Mouse (Mus musculus) myocyte (in vitro differentiated cells): ENCODE results near the gene BC051665. TPM values are rescaled to one million over a fixed set of nuclear protein-coding genes. Genes with fewer than 3 reads are reported as not detected.

Source experiments
- H3K27me3 ChIP-seq: one replicate; pipeline ENCODE4 v1.6.1; 2011; ENCODE audit not compliant: control insufficient read depth, insufficient read depth, insufficient read length
- H3K36me3 ChIP-seq: one replicate; pipeline ENCODE4 v1.6.1; 2011; ENCODE audit not compliant: control insufficient read depth, insufficient read depth
- H3K4me2 ChIP-seq: one replicate; pipeline ENCODE4 v1.6.1; 2011; ENCODE audit warnings: low read depth, control low read depth
- H3K4me3 ChIP-seq: one replicate; pipeline ENCODE4 v1.5.1; 2011; ENCODE audit warnings: mild to moderate bottlenecking, control low read depth, moderate library complexity
- H3K79me2 ChIP-seq: one replicate; pipeline ENCODE4 v1.6.1; 2011; ENCODE audit not compliant: control insufficient read depth, insufficient read depth
- H3ac ChIP-seq: one replicate; pipeline ENCODE4 v1.6.1; 2011; ENCODE audit not compliant: control insufficient read depth, insufficient read length
- CEBPB ChIP-seq: IDR thresholded peaks from 2 replicates; pipeline ENCODE4 v1.6.1; 2011; ENCODE audit warnings: mild to moderate bottlenecking, moderate library complexity; ENCODE audit not compliant: poor library complexity, insufficient read depth, severe bottlenecking
- E2F4 ChIP-seq: IDR thresholded peaks from one replicate; pipeline ENCODE4 v1.6.1; 2011; ENCODE audit warnings: mild to moderate bottlenecking, control low read depth, moderate library complexity; ENCODE audit not compliant: insufficient read depth
- MAX ChIP-seq: IDR thresholded peaks from one replicate; pipeline ENCODE4 v1.6.1; 2011; ENCODE audit warnings: low read depth, mild to moderate bottlenecking, control low read depth
- MYOD1 ChIP-seq, 3 experiments: IDR thresholded peaks; one replicate each; pipeline ENCODE4 v1.6.1; 2011; ENCODE audit warnings: control low read depth in 2 of 3, low read depth in 2 of 3, mild to moderate bottlenecking in 2 of 3, moderate library complexity in 1 of 3; ENCODE audit not compliant: insufficient read length in 2 of 3, control insufficient read depth in 1 of 3
- MYOG ChIP-seq, 3 experiments: IDR thresholded peaks; one replicate each; pipeline ENCODE4 v1.6.1; 2011; ENCODE audit warnings: control low read depth in 2 of 3, low read depth in 2 of 3, mild to moderate bottlenecking in 2 of 3; ENCODE audit not compliant: insufficient read length in 2 of 3, control insufficient read depth in 1 of 3, insufficient read depth in 1 of 3
- POLR2A ChIP-seq: IDR thresholded peaks from one replicate; pipeline ENCODE4 v1.6.1; 2011; ENCODE audit warnings: low read depth, mild to moderate bottlenecking, control low read depth, moderate library complexity; ENCODE audit not compliant: insufficient read length
- POLR2AphosphoS2 ChIP-seq: IDR thresholded peaks from one replicate; pipeline ENCODE4 v1.6.1; 2011; ENCODE audit warnings: low read depth, control low read depth; ENCODE audit not compliant: insufficient read length
- REST ChIP-seq: IDR thresholded peaks from one replicate; pipeline ENCODE4 v1.6.1; 2011; ENCODE audit warnings: mild to moderate bottlenecking, control low read depth, moderate library complexity; ENCODE audit not compliant: insufficient read depth, insufficient read length
- SRF ChIP-seq: IDR thresholded peaks from one replicate; pipeline ENCODE4 v1.6.1; 2011; ENCODE audit warnings: low read depth; ENCODE audit not compliant: control insufficient read depth, insufficient read length
- TCF12 ChIP-seq: IDR thresholded peaks from one replicate; pipeline ENCODE4 v1.6.1; 2011; ENCODE audit warnings: mild to moderate bottlenecking, control low read depth; ENCODE audit not compliant: poor library complexity, insufficient read depth, severe bottlenecking
- TCF3 ChIP-seq: IDR thresholded peaks from one replicate; pipeline ENCODE4 v1.6.1; 2011; ENCODE audit warnings: low read depth, control low read depth; ENCODE audit not compliant: insufficient read length
- USF1 ChIP-seq: IDR thresholded peaks from one replicate; pipeline ENCODE4 v1.6.1; 2011; ENCODE audit warnings: low read depth, mild to moderate bottlenecking, control low read depth, moderate library complexity
- polyA plus RNA-seq: library from polyadenylated mRNA; unstranded; fragments of >200 nt; fragmentation: generic; extraction: Trizol; gene quantifications from one replicate; pipeline ENCODE4 v1.2.1, GENCODE M21; 2012; ENCODE audit warnings: missing spikeins

Gene BC051665
- polyA plus RNA-seq, 1 experiment: not detected

DNA sequence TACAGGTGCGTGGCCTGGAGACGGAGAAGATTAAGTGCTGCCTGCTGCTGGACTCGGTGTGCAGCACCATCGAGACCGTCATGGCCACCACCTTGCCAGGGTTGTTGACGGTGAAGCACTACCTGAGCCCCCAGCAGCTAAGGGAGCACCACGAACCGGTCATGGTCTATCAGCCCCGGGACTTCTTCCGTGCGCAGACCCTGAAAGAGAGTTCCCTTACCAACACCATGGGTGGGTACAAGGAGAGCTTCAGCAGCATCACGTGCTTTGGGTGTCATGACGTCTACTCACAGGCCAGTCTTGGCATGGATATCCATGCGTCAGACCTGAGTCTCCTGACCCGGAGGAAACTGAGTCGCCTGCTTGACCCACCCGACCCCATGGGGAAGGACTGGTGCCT is 25.0 kb downstream of the BC051665 start:
- H3K36me3 ChIP-seq: no peaks in the 10 kb centered on the region
- H3K27me3 ChIP-seq: no peaks in the 10 kb centered on the region
- no peaks in the 10 kb centered on the region for H3K79me2 ChIP-seq
- no peak overlapping the region for H3ac ChIP-seq
- H3K4me3 ChIP-seq: no peak overlapping the region
- H3K4me2 ChIP-seq: no peak overlapping the region
- no peak for TF ChIP-seq TCF3

DNA sequence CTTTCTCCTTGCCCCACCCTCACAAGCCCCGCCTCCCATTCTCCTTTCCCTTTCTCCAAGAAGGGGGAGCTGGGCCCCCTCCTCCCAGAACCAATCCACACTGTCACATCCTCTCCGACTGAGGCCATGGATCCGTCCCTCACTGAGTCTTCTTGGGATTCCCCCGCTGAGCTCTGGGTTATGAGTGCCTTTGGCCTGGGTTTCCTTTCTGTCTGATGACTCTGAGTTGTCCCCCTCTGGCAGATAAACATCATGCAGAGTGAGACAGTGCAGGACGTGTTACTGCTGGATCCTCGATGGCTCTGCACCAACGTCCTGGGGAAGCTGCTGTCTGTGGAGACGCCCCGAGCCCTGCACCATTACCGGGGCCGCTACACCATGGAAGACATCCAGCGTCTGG is 25.8 kb downstream of the BC051665 start:
- Histone ChIP-seq H3K4me3 (no peak overlapping the region), H3K4me2 (no peak overlapping the region), H3K27me3 (no peaks in the 10 kb centered on the region), H3K79me2 (no peaks in the 10 kb centered on the region), H3K36me3 (no peaks in the 10 kb centered on the region), H3ac (no peak overlapping the region)
- TF ChIP-seq CEBPB (no peak), MYOD1 (IDR thresholded peaks at IDR 0.05; ENCODE audit: control insufficient read depth in 1 of 3, insufficient read length in 2 of 3, low read depth in 2 of 3) (no peak), REST (no peak), MYOG (IDR thresholded peaks at IDR 0.05; ENCODE audit: control insufficient read depth in 1 of 3, insufficient read depth in 1 of 3, insufficient read length in 2 of 3, low read depth in 2 of 3) (no peak), USF1 (no peak), POLR2A (no peak), POLR2AphosphoS2 (no peak), MAX (no peak), TCF12 (no peak), SRF (no peak), TCF3 (no peak), E2F4 (no peak)

DNA sequence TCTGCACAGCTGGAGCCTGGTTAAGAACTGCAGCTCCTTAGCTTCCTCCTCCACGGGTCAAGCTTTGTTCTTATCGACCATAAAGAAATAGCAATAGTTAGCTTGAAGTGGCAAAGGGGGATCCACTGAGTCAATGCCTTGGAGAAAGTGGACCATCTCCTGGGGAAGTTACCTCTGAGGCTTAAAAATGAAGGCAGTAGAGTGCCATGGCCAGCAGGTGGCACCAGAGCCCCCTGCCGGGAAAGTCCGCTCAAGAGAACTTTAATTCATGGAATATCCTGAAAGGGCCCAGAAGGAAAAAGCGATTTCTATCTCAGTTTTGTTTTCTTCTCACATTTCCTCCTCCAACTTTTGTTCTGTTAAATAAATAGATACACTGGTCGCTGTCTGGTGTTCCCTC is 27.0 kb downstream of the BC051665 start:
- Histone ChIP-seq H3ac (no peak overlapping the region), H3K4me2 (no peak overlapping the region), H3K79me2 (no peaks in the 10 kb centered on the region), H3K27me3 (no peaks in the 10 kb centered on the region), H3K36me3 (no peaks in the 10 kb centered on the region), H3K4me3 (no peak overlapping the region)
- no peak for TF ChIP-seq REST

DNA sequence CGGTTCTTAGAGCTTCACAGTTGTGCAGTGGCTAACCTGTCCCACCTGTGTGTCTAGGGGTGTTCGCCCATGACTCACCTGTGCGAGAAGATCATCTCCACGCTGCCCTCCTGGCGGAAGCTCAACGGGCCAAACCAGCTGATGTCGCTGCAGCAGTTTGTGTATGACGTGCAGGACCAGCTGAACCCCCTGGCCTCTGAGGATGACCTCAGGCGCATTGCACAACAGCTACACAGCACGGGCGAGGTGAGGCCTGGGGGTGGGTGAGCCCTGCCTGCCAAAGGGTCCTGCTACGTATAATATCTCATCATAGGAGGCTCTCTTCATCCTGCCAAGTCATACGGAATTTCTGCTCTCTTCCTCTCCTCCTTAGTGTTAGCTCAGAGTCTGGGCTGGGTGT is 28.9 kb downstream of the BC051665 start:
- Histone ChIP-seq H3K4me2 (no peak overlapping the region), H3K27me3 (no peaks in the 10 kb centered on the region), H3K36me3 (no peaks in the 10 kb centered on the region), H3K79me2 (no peaks in the 10 kb centered on the region), H3ac (no peak overlapping the region), H3K4me3 (no peak overlapping the region)
- no peak for TF ChIP-seq SRF
- no peak for TF ChIP-seq MYOD1 (IDR thresholded peaks at IDR 0.05; ENCODE audit: control insufficient read depth in 1 of 3, insufficient read length in 2 of 3, low read depth in 2 of 3)
- TF ChIP-seq E2F4: no peak
- no peak for TF ChIP-seq POLR2AphosphoS2
- TF ChIP-seq MYOG (IDR thresholded peaks at IDR 0.05; ENCODE audit: control insufficient read depth in 1 of 3, insufficient read depth in 1 of 3, insufficient read length in 2 of 3, low read depth in 2 of 3): no peak
- no peak for TF ChIP-seq TCF3
- TF ChIP-seq REST: no peak
- no peak for TF ChIP-seq USF1

DNA sequence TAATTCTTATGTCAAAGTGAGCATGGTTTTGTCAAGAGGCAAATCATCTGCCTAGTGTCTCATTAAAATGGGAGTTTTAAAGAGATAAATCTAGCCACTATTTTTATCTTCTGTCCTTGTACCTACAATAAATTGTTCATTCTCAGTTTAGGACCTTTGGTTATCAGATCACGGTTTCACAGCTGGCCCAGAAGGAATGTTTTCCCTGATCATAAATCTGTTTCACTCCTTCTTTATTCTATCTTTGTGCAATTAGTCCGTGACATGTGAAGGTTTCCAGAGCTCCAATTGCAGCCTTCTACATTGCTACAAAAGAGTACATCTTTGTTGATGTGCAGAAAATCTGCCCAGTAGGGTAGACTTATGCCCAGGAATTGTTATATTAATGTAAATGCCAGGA is 30.9 kb downstream of the BC051665 start:
- no peak overlapping the region for H3K4me3 ChIP-seq
- no peak for TF ChIP-seq SRF
- TF ChIP-seq TCF12: no peak
- TF ChIP-seq MAX: no peak
- TF ChIP-seq E2F4: no peak
- TF ChIP-seq MYOD1 (IDR thresholded peaks at IDR 0.05; ENCODE audit: control insufficient read depth in 1 of 3, insufficient read length in 2 of 3, low read depth in 2 of 3): no peak
- TF ChIP-seq POLR2AphosphoS2: no peak
- TF ChIP-seq MYOG (IDR thresholded peaks at IDR 0.05; ENCODE audit: control insufficient read depth in 1 of 3, insufficient read depth in 1 of 3, insufficient read length in 2 of 3, low read depth in 2 of 3): no peak
- no peak for TF ChIP-seq TCF3
- TF ChIP-seq CEBPB: no peak
- TF ChIP-seq REST: no peak
- TF ChIP-seq POLR2A: no peak
- no peak for TF ChIP-seq USF1
- H3K36me3 ChIP-seq: no peaks in the 10 kb centered on the region
- no peaks in the 10 kb centered on the region for H3K79me2 ChIP-seq
- no peak overlapping the region for H3K4me2 ChIP-seq
- H3ac ChIP-seq: no peak overlapping the region
- H3K27me3 ChIP-seq: no peaks in the 10 kb centered on the region

DNA sequence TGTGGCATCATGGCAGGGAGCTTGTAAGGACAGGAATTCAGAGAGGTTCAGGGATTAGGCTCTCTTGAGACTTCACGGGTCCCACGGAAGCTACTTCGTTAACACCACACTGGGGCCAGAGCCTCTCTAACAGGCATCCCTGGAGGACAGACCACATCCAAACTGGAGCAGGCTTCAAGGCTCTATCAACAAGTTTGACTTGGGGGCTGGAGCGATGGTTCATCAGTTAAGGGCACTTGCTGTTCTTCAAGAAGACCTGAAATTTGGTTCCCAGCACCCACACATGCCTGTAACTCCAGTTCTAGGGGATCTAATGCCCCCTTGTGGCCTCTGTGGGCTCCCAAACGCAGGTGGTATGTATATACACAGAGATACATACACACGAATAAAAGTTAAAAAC is 32.9 kb downstream of the BC051665 start:
- no peaks in the 10 kb centered on the region for H3K79me2 ChIP-seq

More for the DNA sequence above, 32.9 kb downstream of the BC051665 start:
- Histone ChIP-seq H3K4me3 (no peak overlapping the region), H3ac (no peak overlapping the region), H3K4me2 (no peak overlapping the region), H3K27me3 (no peaks in the 10 kb centered on the region), H3K36me3 (no peaks in the 10 kb centered on the region)
- TF ChIP-seq POLR2AphosphoS2 (no peak), TCF12 (no peak), E2F4 (no peak), USF1 (no peak), MYOG (IDR thresholded peaks at IDR 0.05; ENCODE audit: control insufficient read depth in 1 of 3, insufficient read depth in 1 of 3, insufficient read length in 2 of 3, low read depth in 2 of 3) (no peak), POLR2A (no peak), CEBPB (no peak), TCF3 (no peak), MYOD1 (IDR thresholded peaks at IDR 0.05; ENCODE audit: control insufficient read depth in 1 of 3, insufficient read length in 2 of 3, low read depth in 2 of 3) (no peak), SRF (no peak), MAX (no peak), REST (no peak)
